Comparison of ENCODE assay signal across 8 mouse cellular contexts in the genomic region with DNA sequence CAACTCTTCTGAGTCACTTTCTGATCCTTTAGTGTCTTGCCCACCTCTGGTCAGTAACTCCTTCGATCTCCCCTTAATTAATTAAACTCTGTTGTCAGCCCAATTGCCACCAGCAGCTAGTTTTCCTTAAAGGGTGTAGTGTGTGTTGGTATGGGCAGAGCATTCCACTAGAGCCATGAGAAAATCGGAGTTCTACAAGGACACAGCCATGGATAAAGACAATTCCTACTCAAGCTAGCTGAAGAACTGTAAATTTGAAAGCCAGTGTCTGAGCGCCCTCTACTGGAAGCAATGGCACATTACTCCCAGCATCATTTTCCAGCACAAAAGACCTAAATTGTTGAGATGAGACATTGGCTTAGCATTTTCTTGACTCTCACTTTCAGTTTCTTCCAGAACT. TPM values are rescaled to one million over a fixed set of nuclear protein-coding genes. Genes with fewer than 3 reads are reported as not detected.
DNase-seq lines count a peak whose midpoint lies in the region; ATAC-seq lines count a peak whose summit lies in the region.

No protein-coding gene starts in this region.

- H3K4me3 ChIP-seq in midbrain, embryonic 10.5 days = no peak overlapping the region
- no peak overlapping the region for H3K4me3 ChIP-seq in midbrain, embryonic 15.5 days
- no peak overlapping the region for H3K4me3 ChIP-seq in embryonic facial prominence, embryonic 14.5 days (ENCODE audit: low read depth, low read length)
- no peak overlapping the region for H3K4me3 ChIP-seq in hindbrain, embryonic 14.5 days (replicated peaks; ENCODE audit: low read length)

- intact Hi-C loops in left cerebral cortex, postnatal 10 days (cut with DNase I) = loop anchor here (2.0 to 10.0 kb wide), 2 partner anchors 312 to 446 kb away; no protein-coding TSS in a partner anchor

- peaks cover 16% of the 10 kb centered on the region for H3K27me3 ChIP-seq in midbrain, embryonic 10.5 days (ENCODE audit: low read depth, poor library complexity, severe bottlenecking)
- H3K27me3 ChIP-seq in midbrain, embryonic 15.5 days (replicated peaks) = no peaks in the 10 kb centered on the region
- no peaks in the 10 kb centered on the region for H3K27me3 ChIP-seq in embryonic facial prominence, embryonic 14.5 days (replicated peaks; ENCODE audit: control insufficient read depth, insufficient read depth, low read length)
- no peaks in the 10 kb centered on the region for H3K27me3 ChIP-seq in hindbrain, embryonic 14.5 days (ENCODE audit: control insufficient read depth, insufficient read depth, low read length)

- no peaks in the 10 kb centered on the region for H3K4me1 ChIP-seq in midbrain, embryonic 10.5 days
- no peaks in the 10 kb centered on the region for H3K4me1 ChIP-seq in midbrain, embryonic 15.5 days
- no peaks in the 10 kb centered on the region for H3K4me1 ChIP-seq in embryonic facial prominence, embryonic 14.5 days (ENCODE audit: control insufficient read depth, insufficient read depth, low read length)
- H3K4me1 ChIP-seq in hindbrain, embryonic 14.5 days (replicated peaks; ENCODE audit: control insufficient read depth, insufficient read depth, low read length) = no peaks in the 10 kb centered on the region

- no peak for ATAC-seq in midbrain, embryonic 15.5 days (replicated peaks)
- no peak for ATAC-seq in embryonic facial prominence, embryonic 14.5 days (ENCODE audit: low read depth)
- no peak; the same call in 1 of the 2 replicates for ATAC-seq in hindbrain, embryonic 14.5 days (ENCODE audit: low FRiP score)
- ATAC-seq in monocyte, adult 5-6 weeks (replicated peaks; ENCODE audit: insufficient number of reproducible peaks, low FRiP score, low TSS enrichment, poor library complexity, severe bottlenecking) = peak; percentile 71; the same call in 1 of the 2 replicates

- no peaks in the 10 kb centered on the region for H3K9me3 ChIP-seq in midbrain, embryonic 10.5 days (replicated peaks)
- no peaks in the 10 kb centered on the region for H3K9me3 ChIP-seq in midbrain, embryonic 15.5 days
- no peaks in the 10 kb centered on the region for H3K9me3 ChIP-seq in embryonic facial prominence, embryonic 14.5 days (ENCODE audit: control insufficient read depth, low read length)
- no peaks in the 10 kb centered on the region for H3K9me3 ChIP-seq in hindbrain, embryonic 14.5 days (ENCODE audit: control insufficient read depth, low read length)

- H3K4me2 ChIP-seq in midbrain, embryonic 15.5 days = no peak overlapping the region
- H3K4me2 ChIP-seq in embryonic facial prominence, embryonic 14.5 days (ENCODE audit: low read depth, low read length) = no peak overlapping the region
- H3K4me2 ChIP-seq in hindbrain, embryonic 14.5 days (replicated peaks) = no peak overlapping the region

- WGBS in midbrain, embryonic 10.5 days = 35% methylated on average over 3 of the region's 3 CpGs
- 33% methylated on average over 3 of the region's 3 CpGs for WGBS in midbrain, embryonic 15.5 days
- 32% methylated on average over 3 of the region's 3 CpGs for WGBS in embryonic facial prominence, embryonic 14.5 days
- 39% methylated on average over 3 of the region's 3 CpGs for WGBS in hindbrain, embryonic 14.5 days

- no peak overlapping the region for H3K27ac ChIP-seq in midbrain, embryonic 10.5 days (replicated peaks)
- H3K27ac ChIP-seq in midbrain, embryonic 15.5 days = no peak overlapping the region
- H3K27ac ChIP-seq in embryonic facial prominence, embryonic 14.5 days (replicated peaks; ENCODE audit: low read depth, low read length) = no peak overlapping the region
- no peak overlapping the region for H3K27ac ChIP-seq in hindbrain, embryonic 14.5 days

- H3K36me3 ChIP-seq in midbrain, embryonic 10.5 days = no peaks in the 10 kb centered on the region
- no peaks in the 10 kb centered on the region for H3K36me3 ChIP-seq in midbrain, embryonic 15.5 days (replicated peaks)
- no peaks in the 10 kb centered on the region for H3K36me3 ChIP-seq in embryonic facial prominence, embryonic 14.5 days (ENCODE audit: control insufficient read depth, insufficient read depth, low read length)
- no peaks in the 10 kb centered on the region for H3K36me3 ChIP-seq in hindbrain, embryonic 14.5 days (replicated peaks; ENCODE audit: control insufficient read depth, insufficient read depth)

- DNase-seq in midbrain, embryonic 10.5 days (ENCODE audit: low spot score) = peak; percentile 67
- DNase-seq in adrenal gland, postnatal 4 days (ENCODE audit: low spot score in 2 of 2) = peak; percentile 37 to 44
- peak; percentile 61 for DNase-seq in embryonic facial prominence, embryonic 14.5 days (ENCODE audit: low spot score)
- peak; percentile 92 for DNase-seq in hindbrain, embryonic 14.5 days (ENCODE audit: low spot score)
- DNase-seq in left cerebral cortex, postnatal 10 days (ENCODE audit: extremely low spot score in 1 of 2, low spot score in 2 of 2) = peak; percentile 52 to 82
- peak; percentile 70 for DNase-seq in testis, postnatal 10 days (ENCODE audit: low spot score)

- no peak overlapping the region for H3K9ac ChIP-seq in midbrain, embryonic 15.5 days
- H3K9ac ChIP-seq in embryonic facial prominence, embryonic 14.5 days (ENCODE audit: low read depth, low read length) = no peak overlapping the region
- H3K9ac ChIP-seq in hindbrain, embryonic 14.5 days = no peak overlapping the region

RNA-seq across cellular contexts. Expression of a gene that starts 30.1 kb away (rescaled TPM):
- polyA plus RNA-seq in midbrain, embryonic 10.5 days (2016; fragmentation: Nextera tagmentation; extraction: Ambion mirVana) = 26.9 and 30.0 TPM in 2 replicates
- 29.5 and 31.7 TPM in 2 replicates for polyA plus RNA-seq in midbrain, embryonic 15.5 days (2015; fragmentation: Nextera tagmentation; extraction: Ambion mirVana)
- total RNA-seq in adrenal gland, postnatal 4 days (2021) = 10 to 100 TPM; 48.7 to 54.5 TPM
- polyA plus RNA-seq in embryonic facial prominence, embryonic 14.5 days (2014; fragmentation: Nextera tagmentation; extraction: Ambion mirVana) = 46.4 and 51.5 TPM in 2 replicates
- polyA plus RNA-seq in hindbrain, embryonic 14.5 days (2014; fragmentation: Nextera tagmentation; extraction: Ambion mirVana) = 35.5 and 39.5 TPM in 2 replicates
- 10 to 100 TPM; 32.9 to 34.9 TPM for total RNA-seq in left cerebral cortex, postnatal 10 days (2021)
- 1.8 to 2.3 TPM in 2 of 3 replicates, not detected in the other for total RNA-seq in monocyte, adult 5-6 weeks (2017)

Comparison
In these comparisons a context has a peak if more than half of its experiments do, and no peak if none do; other contexts are left out.
1. DNase-seq: peak in every context shown above with its lines; median percentile 92 in hindbrain, embryonic 14.5 days; 70 in testis, postnatal 10 days; 67 in midbrain, embryonic 10.5 days; 67 in left cerebral cortex, postnatal 10 days; 61 in embryonic facial prominence, embryonic 14.5 days; 40 in adrenal gland, postnatal 4 days.